Mouse (Mus musculus) gastrocnemius, adult 2 months (tissue): ENCODE results near the gene Card11. TPM values are rescaled to one million over a fixed set of nuclear protein-coding genes. Genes with fewer than 3 reads are reported as not detected.

Source experiments
- DNase-seq: peaks from one replicate; pipeline ENCODE4 v3.0.0; 2022
- H3K27ac ChIP-seq: fragments of 200-600 bp; 2 replicates; pipeline ENCODE4 v1.8.1; 2022; ENCODE audit warnings: mild to moderate bottlenecking
- H3K4me3 ChIP-seq: fragments of 200-600 bp; 2 replicates; pipeline ENCODE4 v1.8.1; 2022; ENCODE audit warnings: mild to moderate bottlenecking, moderate library complexity
- CTCF ChIP-seq: fragments of 200-600 bp; IDR thresholded peaks from 2 replicates; pipeline ENCODE4 v1.8.1; 2022; ENCODE audit warnings: antibody characterized with exemption, mild to moderate bottlenecking, moderate library complexity
- intact Hi-C: fragments of 180-260 bp; cut with DNase I; formaldehyde crosslinking; loops from one replicate; pipeline ENCODE4 v1.15.1; 2025
- long read RNA-seq, 2 experiments: library from polyadenylated mRNA; stranded (forward); transcript quantifications; one replicate each; pipeline ENCODE4 v2.0.0; 2021
- total RNA-seq, 2 experiments: library from RNA; stranded (reverse); gene quantifications; 2 replicates each; pipeline ENCODE4 v1.2.3; 2021

Gene Card11
- under 1 TPM; 0.17 to 0.23 TPM for total RNA-seq
- long read RNA-seq, experiment 1, result 0 reads
- long read RNA-seq, experiment 2, partial matches to known transcripts, result 1 of 1 reads
- long read RNA-seq, experiment 2, other reads (novel, unspliced or antisense), result 0 of 1 reads

DNA sequence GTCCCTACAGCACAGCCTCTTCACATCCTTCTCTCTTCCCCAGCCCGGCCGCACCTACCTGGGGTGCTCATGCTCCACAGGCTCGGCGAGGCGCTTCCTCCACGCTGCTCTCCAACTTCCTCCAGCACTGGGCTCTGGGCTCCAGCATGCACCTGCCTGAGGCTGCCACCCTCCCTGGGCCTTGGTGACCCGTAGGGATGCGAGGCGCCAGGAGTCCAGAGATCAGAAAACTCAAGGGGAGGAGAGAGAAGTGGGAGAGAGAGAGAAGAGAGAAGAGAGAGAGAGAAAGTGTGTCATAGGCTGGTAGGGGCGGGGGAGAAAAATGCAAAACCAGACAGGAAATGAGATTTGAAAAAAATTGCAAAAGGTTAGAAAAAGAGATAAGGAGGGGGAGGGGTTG lies at the start of gene Card11:
Card11 (minus strand) TSS at position 234 of the 400 bp plus-strand sequence.
- no peak within 1 kb of the TSS for H3K27ac ChIP-seq
- intact Hi-C loops, result no loop called here
- no peak within 1 kb of the TSS for H3K4me3 ChIP-seq
- no peak for TF ChIP-seq CTCF
- DNase-seq, result no peak

DNA sequence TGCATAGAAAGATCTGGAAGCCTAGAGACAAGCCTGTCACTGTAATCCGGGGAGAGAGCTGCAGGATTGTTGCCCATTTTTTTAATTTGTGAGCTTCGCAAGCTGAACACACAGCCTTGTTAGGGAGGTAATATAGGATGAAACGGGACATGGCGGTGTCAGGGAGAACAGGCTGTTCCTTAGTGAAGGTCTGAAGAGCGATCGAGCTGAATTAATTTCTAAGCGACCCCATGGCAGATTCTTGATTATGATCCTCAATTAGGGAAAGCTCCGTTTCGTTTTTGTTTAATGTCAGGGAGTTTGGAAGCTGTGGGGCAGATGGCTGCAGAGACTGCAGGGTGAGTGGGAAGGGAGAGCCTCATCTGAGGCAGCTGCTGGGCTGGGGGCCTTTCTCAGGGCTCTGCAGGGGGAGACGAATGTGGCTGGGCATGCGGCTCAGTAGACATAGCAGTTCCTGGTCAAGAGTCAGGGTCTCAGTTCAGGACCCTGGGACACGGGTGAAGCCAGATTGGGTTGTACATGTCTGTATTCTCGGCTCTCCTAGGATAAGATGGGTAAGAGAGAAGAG lies 47.4 kb upstream of the Card11 start:
- intact Hi-C loops, result no loop called here
- Histone ChIP-seq H3K4me3 (no peak overlapping the region), H3K27ac (no peak overlapping the region)
- DNase-seq, result no peak
- no peak for TF ChIP-seq CTCF

DNA sequence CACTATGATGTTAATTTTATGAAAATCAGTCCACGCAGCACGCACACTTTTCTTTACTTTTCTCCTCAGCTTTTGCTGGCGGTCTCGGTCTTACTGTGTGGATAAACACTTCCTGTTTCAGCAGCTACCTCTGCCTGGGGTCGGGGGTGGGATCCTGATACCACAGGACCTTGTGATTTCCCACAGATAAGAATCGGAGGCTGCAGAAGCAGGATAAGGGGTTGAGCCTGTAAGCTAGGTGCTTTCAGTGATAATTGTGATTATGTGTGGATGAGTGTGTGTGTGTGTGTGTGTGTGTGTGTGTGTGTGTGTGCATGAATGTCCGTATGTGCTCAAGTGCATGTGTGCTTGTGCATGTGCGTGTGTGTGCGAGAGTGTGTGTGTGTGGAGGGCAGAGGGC lies 44.6 kb upstream of the Card11 start:
- Histone ChIP-seq H3K27ac (no peak overlapping the region), H3K4me3 (no peak overlapping the region)
- no peak for TF ChIP-seq CTCF
- intact Hi-C loops, result no loop called here
- no peak for DNase-seq

GRCm38 (mm10) chr5:141043654-141044447 lies 43.5 kb upstream of the Card11 start:
- no peak for DNase-seq
- H3K4me3 ChIP-seq, result no peak overlapping the region
- intact Hi-C loops, result no loop called here
- H3K27ac ChIP-seq, result no peak overlapping the region
- no peak for TF ChIP-seq CTCF

DNA sequence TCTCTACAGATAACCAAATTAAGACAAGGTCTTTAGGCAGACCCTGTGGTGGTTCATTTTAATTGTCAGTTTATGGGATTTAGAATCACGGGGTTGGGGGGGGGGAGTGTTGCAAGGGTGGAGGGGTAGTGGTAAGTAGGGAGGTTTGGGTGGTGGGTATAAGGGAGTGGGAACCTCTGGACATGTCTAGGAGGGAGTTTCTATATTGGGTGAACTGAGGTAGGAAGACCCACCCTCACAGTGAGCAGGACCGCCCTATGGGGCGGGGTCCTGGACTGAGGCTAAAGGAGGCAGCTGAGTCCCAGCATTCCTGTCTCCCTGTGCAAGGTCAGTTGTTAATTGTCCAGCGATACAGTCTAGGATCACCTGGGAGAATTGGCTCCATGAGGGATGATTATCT lies 42.0 kb upstream of the Card11 start:
- Histone ChIP-seq H3K27ac (no peak overlapping the region), H3K4me3 (no peak overlapping the region)
- intact Hi-C loops, result no loop called here
- TF ChIP-seq CTCF, result no peak
- DNase-seq, result no peak

DNA sequence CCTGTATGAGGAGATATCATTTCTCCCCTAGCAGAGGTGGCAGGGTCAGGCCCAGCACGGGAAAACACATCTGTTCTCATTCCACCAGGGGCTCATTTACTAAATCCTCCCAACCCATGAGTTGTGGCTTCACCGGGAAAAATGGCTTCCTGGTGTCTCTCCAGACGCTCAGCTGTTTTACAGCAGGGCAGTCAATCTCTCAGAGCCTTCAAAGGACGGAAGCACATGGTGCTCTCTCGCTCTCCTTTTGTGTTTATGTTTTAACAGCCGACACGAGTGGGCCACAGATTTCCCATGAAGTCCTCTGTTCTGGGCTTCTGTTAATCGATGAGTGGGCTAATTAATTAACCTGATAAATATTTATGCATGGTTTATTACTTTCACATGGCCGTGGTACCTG lies 40.5 kb upstream of the Card11 start:
- intact Hi-C loops, result no loop called here
- H3K27ac ChIP-seq, result no peak overlapping the region
- TF ChIP-seq CTCF, result no peak
- DNase-seq, result no peak
- H3K4me3 ChIP-seq, result no peak overlapping the region

GRCm38 (mm10) chr5:141038342-141038741 lies 38.0 kb upstream of the Card11 start:
- intact Hi-C loops, result no loop called here
- Histone ChIP-seq H3K27ac (no peak overlapping the region), H3K4me3 (no peak overlapping the region)
- TF ChIP-seq CTCF, result no peak
- DNase-seq, result no peak

- intact Hi-C loops, result no loop called here
- H3K27ac ChIP-seq, result no peak overlapping the region
- H3K4me3 ChIP-seq, result no peak overlapping the region
- no peak for DNase-seq
- no peak for TF ChIP-seq CTCF
Measured at GRCm38 (mm10) chr5:141035346-141035745, 35.0 kb upstream of the Card11 start.

DNA sequence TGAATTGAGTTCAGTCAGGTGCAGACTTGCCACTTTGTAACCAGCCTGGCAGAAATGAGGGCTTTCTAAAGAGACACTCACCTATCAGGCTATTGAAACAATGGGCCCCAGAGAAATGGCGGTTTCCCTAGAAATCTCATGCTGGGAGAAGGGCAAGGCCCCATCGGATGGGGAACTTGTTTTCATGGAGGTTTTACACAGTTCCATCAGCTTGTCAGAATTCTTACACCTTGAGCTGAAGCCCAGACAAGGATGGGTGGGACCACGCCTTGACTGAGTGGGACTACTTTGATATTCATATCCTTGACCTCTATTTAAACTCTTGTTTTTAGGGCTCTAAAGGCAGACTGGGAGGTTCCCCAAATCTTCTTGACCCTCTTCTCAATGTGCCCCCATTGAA lies 33.9 kb upstream of the Card11 start:
- Histone ChIP-seq H3K4me3 (no peak overlapping the region), H3K27ac (no peak overlapping the region)
- intact Hi-C loops, result no loop called here
- no peak for DNase-seq
- no peak for TF ChIP-seq CTCF

DNA sequence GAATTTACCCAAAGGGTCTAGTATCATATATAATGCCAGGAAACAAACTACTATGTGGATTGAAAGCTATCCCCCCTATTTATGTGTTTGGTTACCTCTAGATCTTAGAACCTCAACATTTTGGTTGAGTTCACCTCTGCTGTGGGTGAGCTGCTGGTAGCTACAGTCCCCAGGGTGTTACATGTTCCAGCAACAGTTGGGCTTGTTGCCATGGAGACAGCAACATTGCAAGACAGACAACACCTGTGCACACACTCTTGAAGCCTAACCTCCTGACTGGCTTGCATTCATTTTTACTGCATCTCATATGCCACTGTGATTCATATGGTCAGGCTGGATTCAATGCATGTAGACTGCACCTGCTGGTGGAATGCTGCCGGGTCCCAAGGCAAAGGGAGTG lies 32.6 kb upstream of the Card11 start:
- no peak for TF ChIP-seq CTCF
- Histone ChIP-seq H3K4me3 (no peak overlapping the region), H3K27ac (no peak overlapping the region)
- DNase-seq, result no peak
- intact Hi-C loops, result no loop called here

DNA sequence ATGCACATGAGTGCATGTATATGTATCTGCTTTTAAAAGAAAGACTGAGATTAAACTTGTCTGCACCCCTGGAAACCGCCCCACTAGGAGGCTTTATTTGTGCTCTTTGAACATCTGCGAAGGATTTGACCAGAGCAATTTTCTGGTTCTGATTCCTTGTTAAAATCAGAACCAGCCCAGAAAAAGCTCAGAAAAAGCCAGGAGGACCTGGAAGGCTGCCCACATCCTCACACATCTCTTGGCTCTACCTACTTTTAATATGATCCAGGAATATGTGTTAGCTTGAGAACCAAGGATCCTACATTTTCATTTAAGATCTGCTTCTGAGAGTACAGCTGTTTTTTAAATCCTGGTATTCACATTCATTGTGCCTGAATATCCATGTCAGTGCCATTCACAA lies 29.0 kb upstream of the Card11 start:
- intact Hi-C loops, result no loop called here
- no peak for DNase-seq
- no peak for TF ChIP-seq CTCF
- H3K27ac ChIP-seq, result no peak overlapping the region
- no peak overlapping the region for H3K4me3 ChIP-seq

DNA sequence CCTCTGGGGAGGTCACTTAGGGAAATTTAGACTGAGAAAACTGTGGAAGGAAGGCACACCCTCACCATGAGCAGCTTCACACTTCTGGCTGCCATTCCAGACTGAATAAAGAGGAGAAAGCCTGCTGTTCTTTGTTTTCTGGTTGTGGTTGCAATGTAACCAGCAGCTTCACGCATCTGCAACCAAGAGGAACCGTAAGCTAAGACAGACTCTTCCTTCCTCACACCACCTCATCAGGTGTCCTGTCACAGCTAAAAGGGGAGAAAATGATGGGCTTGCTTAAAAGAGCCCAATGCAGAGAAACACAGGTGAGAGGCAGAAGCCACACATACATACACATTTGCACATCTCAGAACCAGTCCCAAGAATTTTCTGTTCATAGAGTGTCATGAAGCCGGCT lies 25.3 kb upstream of the Card11 start:
- H3K4me3 ChIP-seq, result no peak overlapping the region
- intact Hi-C loops, result no loop called here
- no peak overlapping the region for H3K27ac ChIP-seq
- no peak for DNase-seq
- no peak for TF ChIP-seq CTCF

GRCm38 (mm10) chr5:141024435-141024834 lies 24.1 kb upstream of the Card11 start:
- Histone ChIP-seq H3K4me3 (no peak overlapping the region), H3K27ac (no peak overlapping the region)
- intact Hi-C loops, result no loop called here
- DNase-seq, result no peak
- peak; percentile 45 for TF ChIP-seq CTCF
